In the genomic region with DNA sequence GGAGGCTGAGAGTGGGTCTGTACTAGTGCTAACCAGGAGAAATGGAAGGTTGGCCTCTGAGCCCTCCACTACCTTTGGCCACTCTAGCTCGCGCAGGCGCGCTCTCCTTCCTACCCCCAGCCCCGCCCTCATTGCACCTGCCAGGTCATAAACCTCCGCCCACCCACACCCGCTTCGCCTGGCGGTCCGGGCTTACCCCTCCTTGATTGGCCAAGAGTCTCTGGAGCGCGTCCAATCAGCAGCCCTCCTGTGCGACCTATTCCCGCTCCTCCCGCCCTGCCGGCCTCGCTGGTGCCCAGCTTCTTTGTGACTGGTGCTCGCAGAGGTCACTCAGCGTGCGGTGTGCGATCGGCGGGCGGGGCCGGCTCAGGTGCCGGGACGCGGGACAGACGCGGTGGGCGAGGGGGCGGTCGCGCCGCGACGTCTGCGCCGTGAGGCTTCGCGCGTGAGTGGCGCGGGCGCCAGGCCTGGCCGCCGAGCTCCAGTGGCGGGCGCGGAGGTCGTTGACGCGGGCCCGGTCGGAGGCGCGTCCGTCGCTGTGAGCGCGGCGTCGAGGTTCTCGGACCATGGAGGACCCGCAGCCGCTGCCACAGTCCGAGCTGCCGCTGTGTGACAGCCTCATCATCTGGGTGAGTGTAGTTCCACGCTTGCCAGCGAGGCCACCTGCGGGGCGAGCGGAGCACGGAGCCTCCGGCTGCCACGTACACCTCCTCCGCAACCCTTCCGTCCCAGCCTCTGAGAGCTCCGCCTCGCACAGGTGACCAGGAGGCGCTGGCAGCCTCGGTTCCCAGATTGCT, we compare ENCODE assay signal across 9 mouse cellular contexts. TPM values are rescaled to one million over a fixed set of nuclear protein-coding genes. Genes with fewer than 3 reads are reported as not detected.
DNase-seq lines count a peak whose midpoint lies in the region; ATAC-seq and TF ChIP-seq lines count a peak whose summit lies in the region.
"Had no signal": no experiment of that assay in that cellular context is flagged by ENCODE, and none has a peak within 500 bp of the region (broad histone marks: within the 10 kb centered on the region; RNA-seq: fewer than 3 reads in every experiment).

TSS of gene Hook1 (plus strand) at position 313 of the 797 bp plus-strand sequence.

- DNase-seq in kidney, postnatal 10 days, result peak; percentile 95
- DNase-seq in liver, adult 2 months (ENCODE audit: extremely low read depth, low read depth, low spot score), result peak; percentile 95
- peak; percentile 13 to 20 for DNase-seq in monocyte, adult 2 months (ENCODE audit: low read depth in 1 of 2, low spot score in 2 of 2)
- DNase-seq in spleen, postnatal 14 days (ENCODE audit: low spot score in 2 of 2), result peak; percentile 71 to 74

- no peaks in the 10 kb centered on the region for H3K36me3 ChIP-seq in forebrain, embryonic 12.5 days (replicated peaks)
- no peaks in the 10 kb centered on the region for H3K36me3 ChIP-seq in heart, embryonic 15.5 days
- H3K36me3 ChIP-seq in liver, adult 2 months (ENCODE audit: control insufficient read depth, insufficient read depth, low read length), result no peaks in the 10 kb centered on the region

- H3K9ac ChIP-seq in forebrain, embryonic 12.5 days, result peak within 1 kb of the TSS; percentile 67
- H3K9ac ChIP-seq in heart, embryonic 15.5 days, result peak within 1 kb of the TSS; percentile 77
- H3K9ac ChIP-seq in liver, adult 2 months (ENCODE audit: low read depth, low read length), result peak within 1 kb of the TSS; percentile 94

- TF ChIP-seq POLR2A in liver, adult 2 months (IDR thresholded peaks at IDR 0.05; ENCODE audit: extremely low read depth, insufficient read depth, low read length), result peak; percentile 62; the same call in 1 of the 2 replicates

- H3K4me2 ChIP-seq in forebrain, embryonic 12.5 days, result peak within 1 kb of the TSS; percentile 75
- peak within 1 kb of the TSS; percentile 97 for H3K4me2 ChIP-seq in heart, embryonic 15.5 days

- H3K27me3 ChIP-seq in forebrain, embryonic 12.5 days, result no peaks in the 10 kb centered on the region
- no peaks in the 10 kb centered on the region for H3K27me3 ChIP-seq in heart, embryonic 15.5 days
- H3K27me3 ChIP-seq in liver, adult 2 months (ENCODE audit: control insufficient read depth, insufficient read depth, low read length), result no peaks in the 10 kb centered on the region
- H3K27me3 ChIP-seq: CH12.LX had no signal

- H3K79me2 ChIP-seq in liver, adult 2 months (ENCODE audit: control insufficient read depth, insufficient read depth, low read length), result peaks cover 11% of the 10 kb centered on the region; the same call in 1 of the 2 replicates

- TF ChIP-seq CTCF in liver, adult 2 months (IDR thresholded peaks at IDR 0.05; ENCODE audit: low read depth, low read length), result no peak

- ATAC-seq in CD4-positive, CD25-positive, alpha-beta regulatory T cell, adult 4 months, result peak; percentile 97
- ATAC-seq in cerebellum, adult (ENCODE audit: insufficient number of reproducible peaks, low FRiP score, low TSS enrichment), result peak; percentile 98
- ATAC-seq in forebrain, embryonic 12.5 days (ENCODE audit: low FRiP score), result peak; percentile 100
- ATAC-seq in heart, embryonic 15.5 days (replicated peaks; ENCODE audit: insufficient number of reproducible peaks, insufficient read depth, low FRiP score, low read depth), result peak; percentile 99

- H3K27ac ChIP-seq in forebrain, embryonic 12.5 days, result peak within 1 kb of the TSS; percentile 60
- peak within 1 kb of the TSS; percentile 58 for H3K27ac ChIP-seq in heart, embryonic 15.5 days
- peak within 1 kb of the TSS; percentile 98 for H3K27ac ChIP-seq in liver, adult 2 months (replicated peaks; ENCODE audit: insufficient read depth, low read depth, low read length)

- under 1% methylated on average over 81 of the region's 82 CpGs for WGBS in forebrain, embryonic 12.5 days
- WGBS in heart, embryonic 15.5 days, result 1% methylated on average over 79 of the region's 82 CpGs
- WGBS in liver, adult 2 months, result under 1% methylated on average over 82 of the region's 82 CpGs

- H3K4me3 ChIP-seq in forebrain, embryonic 12.5 days (replicated peaks), result peak within 1 kb of the TSS; percentile 75
- H3K4me3 ChIP-seq in heart, embryonic 15.5 days, result peak within 1 kb of the TSS; percentile 80
- H3K4me3 ChIP-seq in liver, adult 2 months (ENCODE audit: insufficient read depth, low read depth, low read length), result peak within 1 kb of the TSS; percentile 96

- peaks cover 19% of the 10 kb centered on the region for H3K4me1 ChIP-seq in forebrain, embryonic 12.5 days
- H3K4me1 ChIP-seq in heart, embryonic 15.5 days (replicated peaks), result peaks cover 3% of the 10 kb centered on the region
- peaks cover 2% of the 10 kb centered on the region; the same call in 1 of the 2 replicates for H3K4me1 ChIP-seq in liver, adult 2 months (ENCODE audit: control insufficient read depth, insufficient read depth, low read length)

- H3K9me3 ChIP-seq in forebrain, embryonic 12.5 days, result no peaks in the 10 kb centered on the region
- no peaks in the 10 kb centered on the region for H3K9me3 ChIP-seq in heart, embryonic 15.5 days (replicated peaks)

RNA-seq across cellular contexts. Expression of gene Hook1, which starts in this region (rescaled TPM):
- 10 to 100 TPM in 1 of 2 experiments, 1 to 10 TPM in 1; 7.1 to 10.6 TPM for polyA plus RNA-seq in CD4-positive, CD25-positive, alpha-beta regulatory T cell, adult 4 months (2017; shearing (Covaris generic))
- 50.8 and 51.3 TPM in 2 replicates for polyA plus RNA-seq in forebrain, embryonic 12.5 days (2016; fragmentation: Nextera tagmentation; extraction: Ambion mirVana)
- polyA plus RNA-seq in heart, embryonic 15.5 days (2015; fragmentation: Nextera tagmentation; extraction: Ambion mirVana), result 4.1 and 6.0 TPM in 2 replicates
- total RNA-seq in liver, adult 2 months (2014; rRNA removed), result 50.3 and 62.4 TPM in 2 replicates
- 6.6 and 6.7 TPM in 2 replicates for polyA plus RNA-seq in liver, adult 2 months (2012; rRNA removed)

Comparison
In these comparisons a context has a peak if more than half of its experiments do, and no peak if none do; other contexts are left out.
1. Peak in every context shown above with its lines: DNase-seq, ATAC-seq, H3K4me3 ChIP-seq and H3K27ac ChIP-seq.
2. DNase-seq: peak in every context shown above with its lines; median percentile 95 in kidney, postnatal 10 days; 95 in liver, adult 2 months; 72 in spleen, postnatal 14 days; 16 in monocyte, adult 2 months.